Mouse (Mus musculus) spleen, adult 2 months (tissue): ENCODE results near the gene Gm37240. TPM values are rescaled to one million over a fixed set of nuclear protein-coding genes. Genes with fewer than 3 reads are reported as not detected.

Experiments
- DNase-seq, 2 experiments: peaks; one replicate each; pipeline versions ENCODE4 v3.0.0 to v3.0.0-alpha.2; 2012 to 2021; ENCODE audit warnings: low spot score in 2 of 2, low read depth in 1 of 2
- H3K27ac ChIP-seq: fragments of 200-500 bp; 2 replicates; pipeline ENCODE4 v1.5.1; 2012; ENCODE audit warnings: low read length, inconsistent platforms; ENCODE audit not compliant: insufficient read depth
- H3K27me3 ChIP-seq: fragments of 200-500 bp; 2 replicates; pipeline ENCODE4 v1.6.1; 2012; ENCODE audit warnings: mild to moderate bottlenecking, moderate library complexity, low read length, inconsistent platforms; ENCODE audit not compliant: control insufficient read depth, insufficient read depth
- H3K36me3 ChIP-seq: fragments of 200-500 bp; 2 replicates; pipeline ENCODE4 v1.6.1; 2012; ENCODE audit warnings: mild to moderate bottlenecking, low read length, inconsistent platforms; ENCODE audit not compliant: control insufficient read depth, insufficient read depth
- H3K4me1 ChIP-seq: fragments of 200-500 bp; 2 replicates; pipeline ENCODE4 v1.6.1; 2011; ENCODE audit warnings: inconsistent platforms; ENCODE audit not compliant: control insufficient read depth, insufficient read depth, insufficient read length
- H3K4me3 ChIP-seq: fragments of 200-500 bp; 2 replicates; pipeline ENCODE4 v1.5.1; 2011; ENCODE audit warnings: mild to moderate bottlenecking, inconsistent platforms; ENCODE audit not compliant: insufficient read depth, insufficient read length; ENCODE audit errors: extremely low read depth
- CTCF ChIP-seq: fragments of 200-500 bp; IDR thresholded peaks from 2 replicates; pipeline ENCODE4 v1.5.1; 2011; ENCODE audit warnings: mild to moderate bottlenecking, inconsistent platforms; ENCODE audit not compliant: insufficient read depth, insufficient read length, insufficient replicate concordance; ENCODE audit errors: extremely low read depth
- POLR2A ChIP-seq: fragments of 200-500 bp; IDR thresholded peaks from 2 replicates; pipeline ENCODE4 v1.6.1; 2011; ENCODE audit warnings: low read depth, low read length, inconsistent platforms
- WGBS: fragments of 180-500 bp; shearing (Covaris S2); methylation state at CpG from one replicate; pipeline ENCODE4 v1.1.7; 2018; 5-methylcytosine and 5-hydroxymethylcytosine counted together
- polyA plus RNA-seq: library from polyadenylated mRNA; depleted of rRNA; stranded (reverse); fragments of >200 nt; gene quantifications from 2 replicates; pipeline ENCODE4 v1.2.3, GENCODE M21; 2012

The Gm37240 gene
- polyA plus RNA-seq, 1 experiment: 1.1 TPM

- H3K27me3 ChIP-seq: no peaks in the 10 kb centered on the region
- no peak for DNase-seq
- H3K27ac ChIP-seq: no peak overlapping the region
- no peaks in the 10 kb centered on the region for H3K4me1 ChIP-seq
- TF ChIP-seq CTCF: no peak
- no peak for TF ChIP-seq POLR2A
- no peak overlapping the region for H3K4me3 ChIP-seq
- 88% methylated on average over 7 of the region's 7 CpGs for WGBS
- 0 out of 2 replicates have a peak, but pooled peaks cover 2% of the 10 kb centered on the region for H3K36me3 ChIP-seq
Measured at GRCm38 (mm10) chr3:84952585-84953187, 934.6 kb downstream of the Gm37240 start.

GRCm38 (mm10) chr3:84952135-84952534 is 935.2 kb downstream of the Gm37240 start:
- no peak for DNase-seq
- Histone ChIP-seq H3K4me1 (no peaks in the 10 kb centered on the region), H3K4me3 (no peak overlapping the region), H3K27ac (no peak overlapping the region), H3K36me3 (0 out of 2 replicates have a peak, but pooled peaks cover 2% of the 10 kb centered on the region), H3K27me3 (no peaks in the 10 kb centered on the region)
- WGBS: 87% methylated on average over 13 of the region's 13 CpGs
- TF ChIP-seq POLR2A (no peak), CTCF (no peak)

GRCm38 (mm10) chr3:84951698-84952097 is 935.6 kb downstream of the Gm37240 start:
- WGBS: 79% methylated on average over 2 of the region's 2 CpGs
- no peak overlapping the region for H3K4me3 ChIP-seq
- no peak for DNase-seq
- H3K36me3 ChIP-seq: 0 out of 2 replicates have a peak, but pooled peaks cover 2% of the 10 kb centered on the region
- H3K27me3 ChIP-seq: no peaks in the 10 kb centered on the region
- TF ChIP-seq CTCF: no peak
- no peak overlapping the region for H3K27ac ChIP-seq
- no peaks in the 10 kb centered on the region for H3K4me1 ChIP-seq

- no peak overlapping the region for H3K27ac ChIP-seq
- TF ChIP-seq POLR2A (no peak), CTCF (no peak)
- 94% methylated on average over 4 of the region's 4 CpGs for WGBS
Measured at GRCm38 (mm10) chr3:84949387-84949786, 937.9 kb downstream of the Gm37240 start.

GRCm38 (mm10) chr3:84946381-84946780 is 940.9 kb downstream of the Gm37240 start:
- 84% methylated on average over 1 of the region's 1 CpGs for WGBS
- no peak for DNase-seq
- TF ChIP-seq POLR2A (no peak), CTCF (no peak)

More at GRCm38 (mm10) chr3:84949387-84949786, 937.9 kb downstream of the Gm37240 start:
- H3K4me1 ChIP-seq: no peaks in the 10 kb centered on the region
- no peaks in the 10 kb centered on the region for H3K36me3 ChIP-seq
- no peak overlapping the region for H3K4me3 ChIP-seq
- DNase-seq: no peak
- no peaks in the 10 kb centered on the region for H3K27me3 ChIP-seq

GRCm38 (mm10) chr3:84944933-84945332 is 942.4 kb downstream of the Gm37240 start:
- H3K36me3 ChIP-seq: no peaks in the 10 kb centered on the region
- H3K27me3 ChIP-seq: no peaks in the 10 kb centered on the region
- no peak for DNase-seq
- H3K4me3 ChIP-seq: no peak overlapping the region
- peaks cover 3% of the 10 kb centered on the region; the same call in 1 of the 2 replicates for H3K4me1 ChIP-seq
- no peak overlapping the region for H3K27ac ChIP-seq
- 61% methylated on average over 3 of the region's 3 CpGs for WGBS
- TF ChIP-seq POLR2A (no peak), CTCF (no peak)

More at GRCm38 (mm10) chr3:84946381-84946780, 940.9 kb downstream of the Gm37240 start:
- Histone ChIP-seq H3K27me3 (no peaks in the 10 kb centered on the region), H3K4me3 (no peak overlapping the region), H3K36me3 (no peaks in the 10 kb centered on the region), H3K4me1 (peaks cover 3% of the 10 kb centered on the region; the same call in 1 of the 2 replicates), H3K27ac (no peak overlapping the region)
